Mouse (Mus musculus) megakaryocyte, embryonic 14.5 days (primary cell): Measurements from ENCODE around the gene Dagla. TPM values are rescaled to one million over a fixed set of nuclear protein-coding genes. Genes with fewer than 3 reads are reported as not detected.

Source experiments
- H3K27me3 ChIP-seq: replicated peaks from 2 replicates; pipeline ENCODE3; 2012; ENCODE audit warnings: inconsistent platforms
- H3K36me3 ChIP-seq: replicated peaks from 2 replicates; pipeline ENCODE3; 2012; ENCODE audit warnings: low read length, inconsistent platforms, mixed read lengths
- H3K4me1 ChIP-seq: 2 replicates; pipeline ENCODE4 v1.6.1; 2012; ENCODE audit warnings: inconsistent platforms
- H3K4me3 ChIP-seq: replicated peaks from 2 replicates; pipeline ENCODE3; 2012; ENCODE audit warnings: moderate library complexity, mild to moderate bottlenecking, inconsistent platforms
- H3K9me3 ChIP-seq: 2 replicates; pipeline ENCODE4 v1.6.1; 2012; ENCODE audit warnings: inconsistent platforms
- FLI1 ChIP-seq: IDR thresholded peaks from 2 replicates; pipeline ENCODE4 v1.6.1; 2012; ENCODE audit warnings: low read length, inconsistent platforms, mixed read lengths
- GATA1 ChIP-seq: IDR thresholded peaks from 3 replicates; pipeline ENCODE4 v1.6.1; 2012; ENCODE audit warnings: mixed read lengths, low read length, inconsistent platforms, borderline replicate concordance
- polyA plus RNA-seq: library from polyadenylated mRNA; stranded (reverse); fragments of >175 nt; gene quantifications from 2 replicates; pipeline ENCODE4 v1.2.3, GENCODE M21; 2012; ENCODE audit warnings: low replicate concordance; ENCODE audit not compliant: insufficient read depth

The Dagla gene
- polyA plus RNA-seq, 1 experiment, result 1.1 TPM

DNA sequence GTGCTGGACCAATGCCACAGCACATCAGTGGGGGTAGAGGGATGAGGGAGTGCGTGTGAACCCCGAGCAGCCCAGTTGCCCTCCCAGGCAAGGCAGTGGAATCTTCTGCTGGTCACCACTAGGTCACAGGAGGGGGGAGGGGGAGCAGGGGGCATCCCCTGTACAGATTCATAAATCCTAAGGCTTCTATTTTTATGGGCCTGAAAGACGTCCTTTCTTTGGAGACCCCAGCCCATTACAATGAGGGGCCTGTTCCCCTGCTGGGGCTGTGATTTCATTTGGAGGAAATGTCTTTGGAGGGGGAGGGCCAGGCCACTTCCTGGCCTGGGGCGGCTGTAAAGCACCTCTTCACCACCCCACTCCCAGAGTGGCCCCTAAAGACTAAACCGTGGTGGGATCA lies 30.6 kb downstream of the Dagla start:
- no peaks in the 10 kb centered on the region for H3K36me3 ChIP-seq
- H3K27me3 ChIP-seq, result peaks cover 84% of the 10 kb centered on the region
- H3K9me3 ChIP-seq, result no peaks in the 10 kb centered on the region
- TF ChIP-seq GATA1 (no peak), FLI1 (no peak)
- H3K4me3 ChIP-seq, result no peak overlapping the region
- H3K4me1 ChIP-seq, result peaks cover 36% of the 10 kb centered on the region

GRCm38 (mm10) chr19:10272746-10273145 lies 31.9 kb downstream of the Dagla start:
- peaks cover 75% of the 10 kb centered on the region for H3K27me3 ChIP-seq
- peak overlapping the region; percentile 7 for H3K4me3 ChIP-seq
- TF ChIP-seq FLI1, result no peak
- TF ChIP-seq GATA1, result no peak
- peaks cover 23% of the 10 kb centered on the region for H3K4me1 ChIP-seq
- H3K9me3 ChIP-seq, result no peaks in the 10 kb centered on the region
- H3K36me3 ChIP-seq, result no peaks in the 10 kb centered on the region

- peaks cover 74% of the 10 kb centered on the region for H3K27me3 ChIP-seq
These were observed 33.1 kb downstream of the Dagla start for GRCm38 (mm10) chr19:10271592-10271991.

GRCm38 (mm10) chr19:10270356-10270755 lies 34.3 kb downstream of the Dagla start:
- H3K27me3 ChIP-seq, result peaks cover 69% of the 10 kb centered on the region
- no peak overlapping the region for H3K4me3 ChIP-seq
- H3K9me3 ChIP-seq, result no peaks in the 10 kb centered on the region
- peaks cover 28% of the 10 kb centered on the region for H3K4me1 ChIP-seq
- no peaks in the 10 kb centered on the region for H3K36me3 ChIP-seq
- TF ChIP-seq FLI1, result no peak
- TF ChIP-seq GATA1, result no peak

More at GRCm38 (mm10) chr19:10271592-10271991, 33.1 kb downstream of the Dagla start:
- no peak overlapping the region for H3K4me3 ChIP-seq
- peaks cover 22% of the 10 kb centered on the region for H3K4me1 ChIP-seq
- no peak for TF ChIP-seq FLI1
- TF ChIP-seq GATA1, result no peak
- no peaks in the 10 kb centered on the region for H3K36me3 ChIP-seq
- no peaks in the 10 kb centered on the region for H3K9me3 ChIP-seq

- no peak for TF ChIP-seq GATA1
- TF ChIP-seq FLI1, result no peak
- no peak overlapping the region for H3K4me3 ChIP-seq
- H3K27me3 ChIP-seq, result peaks cover 78% of the 10 kb centered on the region
- no peaks in the 10 kb centered on the region for H3K9me3 ChIP-seq
- peaks cover 28% of the 10 kb centered on the region for H3K4me1 ChIP-seq
- H3K36me3 ChIP-seq, result no peaks in the 10 kb centered on the region
These were observed 35.8 kb downstream of the Dagla start for GRCm38 (mm10) chr19:10268851-10269250.

GRCm38 (mm10) chr19:10267953-10268352 lies 36.7 kb downstream of the Dagla start:
- TF ChIP-seq FLI1 (no peak), GATA1 (no peak)
- Histone ChIP-seq H3K4me3 (no peak overlapping the region), H3K4me1 (peaks cover 20% of the 10 kb centered on the region), H3K9me3 (no peaks in the 10 kb centered on the region), H3K27me3 (peaks cover 78% of the 10 kb centered on the region), H3K36me3 (no peaks in the 10 kb centered on the region)

DNA sequence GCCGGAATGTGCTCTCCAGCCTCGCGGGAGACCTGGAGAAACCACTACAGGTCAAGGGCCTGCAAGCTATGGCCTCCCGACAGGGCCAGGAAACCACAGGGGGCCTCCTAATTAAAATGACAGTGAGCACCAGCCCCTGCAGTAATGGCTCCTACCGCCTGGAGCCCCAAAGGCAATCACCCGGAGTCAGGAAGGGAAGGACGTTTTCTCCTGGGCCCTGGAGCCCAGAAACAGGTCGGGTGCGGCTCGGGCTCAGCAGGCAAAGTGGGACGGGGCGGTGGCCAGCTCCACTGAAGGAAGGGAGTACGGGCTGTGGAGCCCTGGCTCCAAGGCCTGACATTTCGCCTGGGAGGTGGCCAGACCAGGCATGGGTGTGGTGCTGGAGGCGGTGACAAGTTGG lies 37.6 kb downstream of the Dagla start:
- peaks cover 15% of the 10 kb centered on the region for H3K4me1 ChIP-seq
- H3K4me3 ChIP-seq, result no peak overlapping the region
- H3K9me3 ChIP-seq, result no peaks in the 10 kb centered on the region
- H3K27me3 ChIP-seq, result peaks cover 78% of the 10 kb centered on the region
- no peaks in the 10 kb centered on the region for H3K36me3 ChIP-seq
- TF ChIP-seq FLI1 (no peak), GATA1 (no peak)

- peaks cover 79% of the 10 kb centered on the region for H3K27me3 ChIP-seq
- no peak for TF ChIP-seq FLI1
- no peak for TF ChIP-seq GATA1
- H3K9me3 ChIP-seq, result no peaks in the 10 kb centered on the region
These were observed 38.4 kb downstream of the Dagla start for GRCm38 (mm10) chr19:10266196-10266850.

GRCm38 (mm10) chr19:10261369-10261768 lies 43.3 kb downstream of the Dagla start:
- Histone ChIP-seq H3K4me1 (peaks cover 21% of the 10 kb centered on the region), H3K9me3 (no peaks in the 10 kb centered on the region), H3K36me3 (no peaks in the 10 kb centered on the region), H3K27me3 (peaks cover 89% of the 10 kb centered on the region), H3K4me3 (no peak overlapping the region)
- no peak for TF ChIP-seq FLI1
- TF ChIP-seq GATA1, result no peak

More at GRCm38 (mm10) chr19:10266196-10266850, 38.4 kb downstream of the Dagla start:
- Histone ChIP-seq H3K36me3 (no peaks in the 10 kb centered on the region), H3K4me1 (peaks cover 15% of the 10 kb centered on the region), H3K4me3 (peak overlapping the region; percentile 76)

- no peaks in the 10 kb centered on the region for H3K36me3 ChIP-seq
- no peak for TF ChIP-seq GATA1
- TF ChIP-seq FLI1, result no peak
- no peak overlapping the region for H3K4me3 ChIP-seq
- H3K27me3 ChIP-seq, result peaks cover 88% of the 10 kb centered on the region
- no peaks in the 10 kb centered on the region for H3K9me3 ChIP-seq
- peaks cover 25% of the 10 kb centered on the region for H3K4me1 ChIP-seq
These were observed 46.2 kb downstream of the Dagla start for GRCm38 (mm10) chr19:10258279-10259011.

GRCm38 (mm10) chr19:10248128-10248527 lies 56.5 kb downstream of the Dagla start:
- TF ChIP-seq FLI1 (no peak), GATA1 (no peak)
- Histone ChIP-seq H3K27me3 (peaks cover 95% of the 10 kb centered on the region), H3K36me3 (no peaks in the 10 kb centered on the region), H3K4me1 (peaks cover 9% of the 10 kb centered on the region), H3K4me3 (no peak overlapping the region), H3K9me3 (no peaks in the 10 kb centered on the region)
